Mouse (Mus musculus) cerebellum, postnatal 14 days (tissue): ENCODE results near the gene Cdh23.
A peak's percentile ranks its signal among the peaks of the same experiment; 100 is the strongest.

ENCODE experiments used
- DNase-seq, 2 experiments: peaks; one replicate each; pipeline ENCODE4 v3.0.0; 2021; ENCODE audit warnings: mixed read lengths in 2 of 2

Cdh23 gene

GRCm38 (mm10) chr10:60705134-60705533 lies 8.8 kb upstream of the Cdh23 start:
- no peak for DNase-seq

GRCm38 (mm10) chr10:60697775-60698174 lies 1.5 kb upstream of the Cdh23 start:
- DNase-seq, result no peak

- DNase-seq, result peak; percentile 68 to 76
Measured at GRCm38 (mm10) chr10:60696975-60697374, 685 bp upstream of the Cdh23 start.

GRCm38 (mm10) chr10:60691671-60692390 lies 4.5 kb downstream of the Cdh23 start:
- DNase-seq, result no peak

- no peak for DNase-seq
Measured at GRCm38 (mm10) chr10:60690960-60691359, 5.3 kb downstream of the Cdh23 start.

- no peak for DNase-seq
Measured at GRCm38 (mm10) chr10:60689396-60689795, 6.9 kb downstream of the Cdh23 start.

GRCm38 (mm10) chr10:60687011-60687776 lies 9.1 kb downstream of the Cdh23 start:
- peak; percentile 76 to 82 for DNase-seq

- DNase-seq, result no peak
Measured at GRCm38 (mm10) chr10:60686641-60686975, 9.7 kb downstream of the Cdh23 start.

- peak; percentile 20 to 27 for DNase-seq
Measured at GRCm38 (mm10) chr10:60685764-60686640, 10.3 kb downstream of the Cdh23 start.

- DNase-seq, result no peak
Measured at GRCm38 (mm10) chr10:60678926-60679325, 17.4 kb downstream of the Cdh23 start.

GRCm38 (mm10) chr10:60677319-60677718 lies 19.0 kb downstream of the Cdh23 start:
- no peak for DNase-seq

GRCm38 (mm10) chr10:60670166-60670565 lies 26.1 kb downstream of the Cdh23 start:
- DNase-seq, result no peak

- no peak for DNase-seq
Measured at GRCm38 (mm10) chr10:60668591-60668990, 27.7 kb downstream of the Cdh23 start.

GRCm38 (mm10) chr10:60660986-60661385 lies 35.3 kb downstream of the Cdh23 start:
- no peak for DNase-seq

GRCm38 (mm10) chr10:60659450-60660020 lies 36.8 kb downstream of the Cdh23 start:
- no peak for DNase-seq

- DNase-seq, result no peak
Measured at GRCm38 (mm10) chr10:60658176-60658575, 38.1 kb downstream of the Cdh23 start.

GRCm38 (mm10) chr10:60653675-60654074 lies 42.6 kb downstream of the Cdh23 start:
- no peak for DNase-seq

GRCm38 (mm10) chr10:60653106-60653505 lies 43.2 kb downstream of the Cdh23 start:
- no peak for DNase-seq

- no peak for DNase-seq
Measured at GRCm38 (mm10) chr10:60644079-60644641, 52.1 kb downstream of the Cdh23 start.

- no peak for DNase-seq
Measured at GRCm38 (mm10) chr10:60639291-60639690, 57.0 kb downstream of the Cdh23 start.

- no peak for DNase-seq
Measured at GRCm38 (mm10) chr10:60635568-60636295, 60.6 kb downstream of the Cdh23 start.

- peak; percentile 48 to 64 for DNase-seq
Measured at GRCm38 (mm10) chr10:60634391-60634790, 61.9 kb downstream of the Cdh23 start.
